Mouse (Mus musculus) stomach, adult 2 months (tissue): ENCODE results near the gene Mta3. TPM values are rescaled to one million over a fixed set of nuclear protein-coding genes. Genes with fewer than 3 reads are reported as not detected.

Experiments used
- polyA plus RNA-seq: library from polyadenylated mRNA; depleted of rRNA; stranded (reverse); fragments of >200 nt; gene quantifications from 2 replicates; pipeline ENCODE4 v1.2.3, GENCODE M21; 2012; rRNA removed

The Mta3 gene
- 18.0 and 22.4 TPM in 2 replicates for polyA plus RNA-seq

GRCm38 (mm10) chr17:83706116-83706593 is at the start of gene Mta3:
Gene Mta3, plus strand, starts transcription at chr17:83706163.

GRCm38 (mm10) chr17:83847815-83848214 is 141.9 kb downstream of the Mta3 start, which contains the start of gene Haao:
Gene Haao, minus strand, starts transcription at chr17:83847963.

Other genes with a start within 250 kb of the Mta3 start
- 39.0 and 56.7 TPM in 2 replicates for gene Cox7a2l, start 188.8 kb upstream of the Mta3 start, polyA plus RNA-seq
- gene Kcng3, start 74.3 kb upstream of the Mta3 start, polyA plus RNA-seq: 0.25 and 0.30 TPM in 2 replicates
- 0.27 and 0.47 TPM in 2 replicates for gene Haao, start 141.8 kb downstream of the Mta3 start, polyA plus RNA-seq